Mouse (Mus musculus) cerebellum, adult 2 months (tissue): ENCODE measurements around the gene Cdh1.

Experiments
- CTCF ChIP-seq: fragments of 200-500 bp; IDR thresholded peaks from 2 replicates; pipeline ENCODE4 v1.5.1; 2011; ENCODE audit warnings: low read depth, mild to moderate bottlenecking, control low read depth, low read length, moderate library complexity, borderline replicate concordance; ENCODE audit not compliant: insufficient read depth
- POLR2A ChIP-seq: fragments of 200-500 bp; IDR thresholded peaks from 2 replicates; pipeline ENCODE4 v1.6.1; 2011; ENCODE audit warnings: low read length, control low read depth, borderline replicate concordance; ENCODE audit not compliant: insufficient read depth

- TF ChIP-seq CTCF (no peak), POLR2A (no peak)
Measured at GRCm38 (mm10) chr8:106623016-106623415, 19.9 kb downstream of the Cdh1 start.
